In the genomic region with DNA sequence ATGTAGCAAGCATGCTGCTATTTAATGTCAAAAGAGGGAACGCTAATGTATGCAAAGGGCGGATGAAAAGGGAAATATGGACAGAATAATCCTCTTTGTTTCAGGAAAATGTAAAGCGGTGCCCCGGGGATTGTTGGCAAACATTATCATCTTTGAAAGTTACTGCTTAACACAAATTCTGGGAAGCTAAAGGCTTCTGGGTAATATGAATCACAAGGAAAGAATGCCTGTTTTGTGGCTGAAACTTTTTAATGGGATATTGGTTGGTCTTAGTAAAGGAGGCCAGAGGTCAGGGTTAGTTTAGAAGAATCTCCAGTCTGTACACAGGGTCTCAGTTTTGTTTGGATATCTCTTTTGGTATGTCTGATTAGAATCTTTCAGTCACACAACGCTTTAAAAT, we compare ENCODE assay signal across 22 mouse cellular contexts.
"Had no signal": no experiment of that assay in that cellular context is flagged by ENCODE, and none has a peak within 500 bp of the region (broad histone marks: within the 10 kb centered on the region; RNA-seq: fewer than 3 reads in every experiment).

No protein-coding gene starts in this region.

- H3K4me1 ChIP-seq: heart, embryonic 13.5 days; heart, embryonic 15.5 days; hindbrain, embryonic 13.5 days; hindbrain, embryonic 15.5 days; kidney, embryonic 15.5 days; limb, embryonic 13.5 days; limb, embryonic 15.5 days; liver, embryonic 13.5 days; liver, embryonic 15.5 days had no signal

- H3K27ac ChIP-seq: heart, adult 2 months; heart, embryonic 13.5 days; heart, embryonic 15.5 days; hindbrain, embryonic 13.5 days; hindbrain, embryonic 15.5 days; hindbrain, postnatal 0 days; kidney, embryonic 15.5 days; kidney, postnatal 0 days; limb, embryonic 13.5 days; limb, embryonic 15.5 days; liver, embryonic 13.5 days; liver, embryonic 15.5 days had no signal

- H3K4me3 ChIP-seq: heart, adult 2 months; heart, embryonic 13.5 days; heart, embryonic 15.5 days; hindbrain, embryonic 13.5 days; hindbrain, embryonic 15.5 days; kidney, embryonic 15.5 days; limb, embryonic 13.5 days; limb, embryonic 15.5 days; liver, embryonic 13.5 days; liver, embryonic 15.5 days had no signal

- DNase-seq: gastrocnemius, postnatal 14 days; gastrocnemius, postnatal 36 days; heart, adult 2 months; heart, postnatal 14 days; heart, postnatal 36 days; kidney, adult 11 months; kidney, adult 2 months; kidney, adult 9 months; kidney, postnatal 14 days; kidney, postnatal 36 days; left cerebral cortex, postnatal 4 days; liver, embryonic 13.5 days had no signal
